ENCODE assay signal across 16 mouse cellular contexts in the genomic region with DNA sequence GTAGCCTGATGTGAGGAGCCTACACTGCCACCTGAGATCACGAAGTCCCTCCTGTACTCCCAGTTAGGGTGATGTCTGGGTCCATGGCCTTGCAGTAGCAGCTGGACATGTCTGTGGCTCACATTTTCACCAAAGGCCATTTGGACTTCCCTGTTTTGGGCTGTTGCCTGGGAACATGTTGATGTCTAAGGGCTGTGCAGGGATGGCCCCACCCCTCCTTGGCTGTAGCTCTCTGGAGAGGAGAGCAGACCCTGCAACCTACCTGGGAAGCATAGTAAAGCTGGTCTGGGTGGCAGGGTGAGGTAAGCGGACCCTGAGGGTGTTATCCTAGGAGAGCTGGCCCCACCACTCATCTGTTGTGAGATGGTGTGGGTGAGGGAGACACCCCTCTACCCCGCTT.
"Had no signal": no experiment of that assay in that cellular context is flagged by ENCODE, and none has a peak within 500 bp of the region (broad histone marks: within the 10 kb centered on the region; RNA-seq: fewer than 3 reads in every experiment).

No protein-coding gene starts in this region.

- H3K4me3 ChIP-seq: midbrain, embryonic 10.5 days; midbrain, embryonic 12.5 days; myocyte; neural tube, embryonic 13.5 days; neural tube, embryonic 15.5 days; stomach, embryonic 15.5 days had no signal

- H3K4me2 ChIP-seq: midbrain, embryonic 12.5 days; neural tube, embryonic 13.5 days; neural tube, embryonic 15.5 days; stomach, embryonic 15.5 days had no signal

- H3K9ac ChIP-seq: midbrain, embryonic 12.5 days; neural tube, embryonic 13.5 days; neural tube, embryonic 15.5 days; stomach, embryonic 15.5 days had no signal

- H3K36me3 ChIP-seq: midbrain, embryonic 10.5 days; midbrain, embryonic 12.5 days; neural tube, embryonic 13.5 days; neural tube, embryonic 15.5 days; stomach, embryonic 15.5 days had no signal

- H3K9me3 ChIP-seq: midbrain, embryonic 10.5 days; midbrain, embryonic 12.5 days; neural tube, embryonic 13.5 days; neural tube, embryonic 15.5 days; stomach, embryonic 15.5 days had no signal

- H3K27ac ChIP-seq: midbrain, embryonic 10.5 days; midbrain, embryonic 12.5 days; neural tube, embryonic 13.5 days; neural tube, embryonic 15.5 days; stomach, embryonic 15.5 days; stomach, postnatal 0 days had no signal

- H3K27me3 ChIP-seq: midbrain, embryonic 12.5 days; neural tube, embryonic 13.5 days; neural tube, embryonic 15.5 days; stomach, embryonic 15.5 days had no signal

- DNase-seq: lung, adult 2 months; lung, postnatal 10 days; lung, postnatal 4 days; midbrain, embryonic 14.5 days; right cerebral cortex, postnatal 14 days; thymus, adult 2 months; thymus, postnatal 25 days; thymus, postnatal 4 days had no signal

- ATAC-seq: midbrain, embryonic 16.5 days had no signal
